Mouse (Mus musculus) spleen, adult 18-20 months (tissue): ENCODE results near the gene Gm10518.

Experiments used
- DNase-seq, 2 experiments: peaks; one replicate each; pipeline ENCODE4 v3.0.0; 2022; ENCODE audit warnings: mixed read lengths in 2 of 2

Gm10518 gene

DNA sequence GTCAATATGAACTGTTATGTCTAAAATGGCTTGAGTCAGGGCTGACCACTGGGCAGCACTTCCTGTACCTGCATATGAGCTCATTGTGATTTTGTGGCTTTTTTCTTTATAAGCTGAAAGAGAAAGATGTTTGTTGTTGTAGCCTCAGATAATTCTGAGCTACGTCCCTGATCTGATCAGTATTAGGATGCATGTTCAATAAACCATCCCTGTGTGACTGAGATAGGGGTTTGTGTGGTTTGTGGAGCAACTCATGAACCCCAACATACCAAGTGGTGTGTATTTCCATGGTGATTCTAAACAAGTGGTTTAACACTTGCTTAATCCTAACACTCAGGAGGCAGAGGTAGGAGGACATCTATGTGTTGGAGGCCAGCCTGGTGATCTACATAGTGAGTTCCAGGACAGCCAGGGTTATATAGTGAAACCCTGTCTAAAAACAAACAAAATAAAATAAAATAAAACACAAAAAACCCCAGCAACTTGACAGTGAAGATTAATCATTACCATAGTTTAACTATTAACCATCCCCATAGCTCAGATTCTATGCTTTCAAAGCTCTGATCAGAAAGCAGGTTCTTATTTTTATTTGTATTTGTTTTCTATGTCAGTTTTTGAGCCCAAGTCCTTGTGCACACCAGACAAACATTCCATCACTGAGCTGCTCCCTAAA lies 32.7 kb downstream of the Gm10518 start:
- DNase-seq: no peak

DNA sequence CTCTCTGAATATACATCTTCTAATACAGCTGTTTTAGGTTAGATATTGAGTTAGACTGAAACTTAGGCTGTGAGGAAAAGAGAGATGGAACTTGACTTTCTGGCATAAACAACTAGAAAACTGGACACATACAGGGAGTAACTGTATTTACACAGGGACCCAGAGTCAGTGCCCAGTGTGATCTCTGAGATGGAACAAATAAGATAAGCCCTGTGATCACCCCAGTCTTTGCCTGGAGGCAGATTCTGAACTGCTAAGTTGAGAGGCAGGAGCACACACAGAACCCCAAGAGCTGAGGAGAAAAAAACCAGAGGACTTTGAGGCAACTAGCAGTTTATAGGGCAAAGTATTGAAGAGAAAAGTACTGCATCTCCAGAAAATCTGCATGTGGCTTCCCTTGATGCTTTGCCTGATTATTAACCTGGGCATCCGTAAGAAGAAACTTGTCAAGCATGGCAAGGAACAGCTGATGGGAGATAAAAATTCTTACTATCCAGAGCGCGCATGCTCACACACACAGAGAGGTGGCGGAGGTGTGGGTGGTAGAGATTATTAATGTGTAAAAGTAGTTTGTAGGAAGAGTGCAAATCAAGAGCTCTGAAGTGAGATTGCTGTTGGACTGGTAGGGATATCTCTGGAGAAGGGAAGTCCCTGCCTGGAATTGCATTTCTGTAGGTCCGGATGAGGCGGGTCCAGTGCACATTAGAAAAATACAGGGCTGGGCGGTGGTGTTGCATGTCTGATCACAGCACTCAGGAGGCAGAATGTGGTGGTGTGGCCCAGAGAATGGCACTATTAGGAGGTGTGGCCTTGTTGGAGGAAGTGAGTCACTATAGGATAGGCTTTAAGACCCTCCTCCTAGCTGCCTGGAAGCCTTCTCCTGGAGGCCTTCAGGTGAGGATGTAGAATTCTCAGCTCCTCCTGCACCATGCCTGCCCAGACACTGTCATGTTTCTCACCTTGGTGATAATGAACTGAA lies 33.5 kb downstream of the Gm10518 start:
- no peak for DNase-seq

GRCm38 (mm10) chr1:179842568-179842967 lies 39.4 kb downstream of the Gm10518 start:
- DNase-seq: peak in 1 of 2 experiments; percentile 7

DNA sequence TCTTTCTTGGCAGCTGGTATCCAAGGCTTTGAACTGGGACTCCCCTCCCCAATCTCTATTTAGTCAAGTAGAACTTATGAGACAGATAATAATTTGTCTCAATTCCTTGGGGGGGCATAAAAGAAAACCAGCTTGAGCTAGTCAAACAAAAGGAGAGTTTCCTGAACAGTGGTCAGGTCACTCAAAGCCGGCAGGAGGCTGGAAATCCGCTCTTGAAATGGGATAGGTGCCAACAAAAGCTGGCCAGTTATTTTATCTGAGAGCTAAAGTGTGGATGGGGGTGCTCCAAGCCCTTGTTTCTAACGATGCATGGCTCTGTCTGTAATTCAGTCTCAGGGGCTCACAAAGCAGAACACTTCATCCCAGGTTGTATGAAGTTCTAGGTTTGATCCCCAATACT lies 40.8 kb downstream of the Gm10518 start:
- DNase-seq: no peak

GRCm38 (mm10) chr1:179844894-179845293 lies 41.7 kb downstream of the Gm10518 start:
- peak; percentile 53 to 63 for DNase-seq

- DNase-seq: no peak
Observed at GRCm38 (mm10) chr1:179845832-179846499, 42.8 kb downstream of the Gm10518 start.

DNA sequence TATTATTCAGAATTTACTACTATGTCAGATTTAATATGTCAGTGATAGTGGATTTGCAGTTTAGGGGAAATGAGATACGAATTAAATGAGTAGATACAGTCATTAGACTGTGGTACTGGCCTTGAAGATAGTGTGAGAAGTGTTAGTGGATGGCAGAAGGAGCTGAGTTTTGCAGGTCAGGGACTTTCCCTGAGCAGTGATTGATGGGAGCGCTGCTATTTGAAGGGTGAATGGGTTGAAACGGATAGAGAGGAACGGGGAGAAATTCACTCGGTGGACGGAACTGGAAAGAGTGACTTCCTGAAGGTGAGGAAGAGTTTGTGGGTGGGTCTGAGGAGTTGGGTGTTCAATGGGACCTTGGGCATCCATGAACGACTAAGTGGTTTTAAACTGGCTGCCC lies 44.0 kb downstream of the Gm10518 start:
- no peak for DNase-seq

- peak; percentile 60 to 82 for DNase-seq
Observed at GRCm38 (mm10) chr1:179847759-179848389, 44.7 kb downstream of the Gm10518 start.

GRCm38 (mm10) chr1:179853421-179853820 lies 50.2 kb downstream of the Gm10518 start:
- DNase-seq: no peak
